Mouse (Mus musculus): ENCODE data around the gene Dctpp1.

Dctpp1 gene

GRCm38 (mm10) chr7:127208553-127209438 lies 51.7 kb downstream of the Dctpp1 start, which contains the start of gene Mylpf:
Gene Mylpf, plus strand, starts transcription at chr7:127208890.
- DNase-seq (ENCODE audit: low spot score): peak; percentile 80

GRCm38 (mm10) chr7:127208295-127208552 lies 52.3 kb downstream of the Dctpp1 start, which contains the start of gene Tbc1d10b:
Gene Tbc1d10b, minus strand, starts transcription at chr7:127208468.
- DNase-seq (ENCODE audit: low spot score): no peak

- DNase-seq (ENCODE audit: low spot score): peak; percentile 33
Observed at GRCm38 (mm10) chr7:127207374-127208294, 52.9 kb downstream of the Dctpp1 start.
